Mouse (Mus musculus) heart, adult 11 months (tissue): ENCODE data around the gene Phc1.

Source experiments
- DNase-seq: peaks from one replicate; pipeline ENCODE4 v3.0.0; 2022

Gene Phc1

GRCm38 (mm10) chr6:122340349-122341000 is at the start of gene Phc1:
Gene Phc1 (minus strand): TSS chr6:122340561.
- peak; percentile 91 for DNase-seq

DNA sequence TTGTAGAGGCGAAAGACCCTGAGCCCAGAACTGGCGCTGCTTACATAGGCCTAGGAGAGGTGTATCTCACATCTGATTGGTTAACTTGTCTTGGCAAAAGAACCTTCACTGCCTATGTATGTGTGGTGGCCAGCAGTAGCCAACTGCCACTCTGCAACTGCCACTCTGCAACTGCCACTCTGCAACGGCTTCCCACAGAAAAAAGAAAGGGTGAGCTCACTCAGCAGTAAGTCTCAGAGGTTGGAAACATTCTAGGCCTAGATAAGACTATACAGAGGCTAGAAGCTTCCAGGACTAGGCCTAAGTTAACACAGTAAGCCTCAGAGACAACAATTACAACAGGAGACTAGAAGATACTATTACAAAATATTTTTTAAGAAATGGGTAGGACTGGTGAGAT is 49.6 kb upstream of the Phc1 start:
- DNase-seq: peak; percentile 61

GRCm38 (mm10) chr6:122387177-122388028 is 47.0 kb upstream of the Phc1 start:
- DNase-seq: peak; percentile 35

- peak; percentile 72 for DNase-seq
Measured at GRCm38 (mm10) chr6:122385724-122386123, 45.4 kb upstream of the Phc1 start.

DNA sequence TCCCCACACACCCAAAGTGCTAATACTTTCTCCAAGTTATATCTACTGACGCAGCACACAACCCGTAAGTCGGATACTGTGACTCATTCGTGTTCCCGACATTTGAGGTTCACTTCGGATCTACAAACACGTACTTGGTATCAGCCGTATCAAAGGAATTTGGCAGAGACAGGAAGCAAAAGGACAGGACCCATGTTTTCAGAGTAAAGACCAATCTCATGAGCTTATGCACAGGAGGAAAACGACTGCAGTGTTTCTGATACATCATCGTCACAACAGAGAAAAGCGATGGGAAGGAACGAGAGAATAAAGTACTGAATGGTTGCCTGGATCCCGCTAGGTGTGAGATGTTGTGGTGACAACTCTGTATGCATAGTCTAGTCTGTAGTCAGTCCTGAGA is 44.5 kb upstream of the Phc1 start:
- peak; percentile 45 for DNase-seq

GRCm38 (mm10) chr6:122383211-122383610 is 42.9 kb upstream of the Phc1 start:
- peak; percentile 41 for DNase-seq

- peak; percentile 25 for DNase-seq
Measured at GRCm38 (mm10) chr6:122382046-122382445, 41.7 kb upstream of the Phc1 start.

DNA sequence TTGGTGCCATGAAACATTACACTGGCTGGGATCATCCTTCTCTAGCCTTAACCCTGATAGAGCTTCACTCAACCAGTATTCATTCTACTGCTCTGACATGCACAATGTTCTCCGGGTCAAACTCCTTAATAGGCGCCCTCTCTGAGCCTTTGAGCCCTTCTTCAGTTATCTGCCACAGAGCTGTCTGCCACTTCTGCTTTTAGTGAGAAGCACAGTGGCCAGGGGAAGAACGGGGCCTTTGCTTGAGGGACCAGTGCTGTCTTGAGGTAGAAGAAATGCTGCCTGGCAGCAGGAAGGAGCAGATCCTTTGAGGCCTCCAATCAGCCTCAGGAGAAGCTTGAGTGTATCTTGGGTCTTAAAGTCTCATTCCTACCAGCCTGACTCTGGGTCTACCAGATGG is 27.9 kb upstream of the Phc1 start:
- no peak for DNase-seq

- DNase-seq: peak; percentile 31
Measured at GRCm38 (mm10) chr6:122366976-122367375, 26.6 kb upstream of the Phc1 start.

DNA sequence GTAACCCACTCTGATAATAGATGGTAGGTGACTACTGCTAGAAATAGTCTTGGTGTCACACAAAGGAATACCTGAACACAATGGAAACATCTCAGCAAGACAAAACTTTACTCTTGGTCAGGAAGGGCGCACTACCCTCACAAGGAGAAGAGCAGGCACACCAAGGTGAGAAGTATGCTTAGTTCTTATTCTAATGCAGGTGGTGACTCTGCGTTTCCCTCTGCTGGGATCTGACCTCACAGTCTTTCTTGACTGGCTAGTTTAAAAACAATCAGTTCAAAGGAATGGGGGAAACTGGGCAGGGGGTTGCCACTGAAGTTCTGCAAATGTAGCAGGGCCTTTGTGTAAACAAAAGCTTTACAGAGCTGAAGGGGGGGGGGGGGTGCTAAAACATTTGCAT is 25.9 kb upstream of the Phc1 start:
- no peak for DNase-seq

DNA sequence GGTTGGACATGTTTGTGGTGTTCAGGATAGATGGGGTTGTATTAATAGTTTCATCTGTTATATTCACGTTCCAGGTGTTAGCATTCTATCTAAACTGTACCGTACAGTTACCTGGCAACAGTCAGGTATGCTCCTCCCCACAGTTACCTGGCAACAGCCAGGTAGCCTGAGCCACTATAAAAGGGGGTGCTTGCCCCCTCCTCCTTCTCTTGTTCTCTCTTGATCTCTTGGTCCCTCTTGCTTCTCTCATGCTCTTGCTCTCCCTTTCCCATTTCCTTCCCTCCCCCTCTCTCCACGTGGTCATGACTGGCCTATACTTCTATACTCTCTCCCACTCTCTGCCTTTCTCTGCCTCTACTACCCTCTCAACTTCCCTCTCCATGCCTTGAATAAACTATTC is 25.3 kb upstream of the Phc1 start:
- peak; percentile 49 for DNase-seq

- DNase-seq: no peak
Measured at GRCm38 (mm10) chr6:122357089-122357488, 16.7 kb upstream of the Phc1 start.

GRCm38 (mm10) chr6:122355909-122356308 is 15.5 kb upstream of the Phc1 start:
- DNase-seq: peak; percentile 55

GRCm38 (mm10) chr6:122347326-122347725 is 7.0 kb upstream of the Phc1 start:
- peak; percentile 52 for DNase-seq

DNA sequence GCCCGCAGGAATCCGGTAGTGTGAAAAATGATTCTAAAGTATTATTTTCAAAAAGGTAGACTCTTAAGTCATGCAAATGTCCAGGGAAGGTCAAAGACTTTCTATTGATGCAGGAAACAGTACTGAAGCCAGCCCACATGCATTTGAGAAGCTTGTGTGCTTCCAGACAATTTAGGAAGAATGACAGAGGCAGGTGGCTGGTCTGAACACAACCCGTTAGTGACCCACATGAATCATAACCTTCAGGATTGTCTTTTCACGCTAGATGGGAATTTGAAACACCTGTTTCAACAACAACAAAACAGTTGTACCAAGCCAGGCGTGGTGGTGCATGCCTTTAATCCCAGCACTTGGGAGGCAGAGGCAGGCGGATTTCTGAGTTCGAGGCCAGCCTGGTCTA is 6.0 kb upstream of the Phc1 start:
- peak; percentile 4 for DNase-seq

DNA sequence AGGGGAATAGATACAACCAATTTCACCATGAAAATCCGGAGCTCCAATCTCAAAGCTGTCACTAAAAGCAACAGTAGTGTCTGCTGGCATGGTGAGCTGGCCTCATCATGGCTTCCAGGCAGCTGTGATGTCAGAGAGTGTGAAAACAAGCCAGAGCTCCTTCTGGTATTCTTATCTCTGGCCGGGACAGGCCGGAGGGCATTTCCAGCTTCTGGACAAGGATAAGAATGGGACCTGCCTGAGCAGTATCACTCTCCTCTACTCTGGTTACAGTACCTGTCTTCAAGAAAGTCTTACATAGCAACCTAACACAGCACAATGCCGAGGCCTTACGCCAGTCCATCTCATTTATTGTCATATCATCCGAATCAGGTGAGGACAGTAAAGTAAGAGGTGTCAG is 5.4 kb upstream of the Phc1 start:
- DNase-seq: peak; percentile 79

- peak; percentile 70 for DNase-seq
Measured at GRCm38 (mm10) chr6:122344386-122345116, 4.2 kb upstream of the Phc1 start.

- peak; percentile 74 for DNase-seq
Measured at GRCm38 (mm10) chr6:122343719-122344118, 3.4 kb upstream of the Phc1 start.

DNA sequence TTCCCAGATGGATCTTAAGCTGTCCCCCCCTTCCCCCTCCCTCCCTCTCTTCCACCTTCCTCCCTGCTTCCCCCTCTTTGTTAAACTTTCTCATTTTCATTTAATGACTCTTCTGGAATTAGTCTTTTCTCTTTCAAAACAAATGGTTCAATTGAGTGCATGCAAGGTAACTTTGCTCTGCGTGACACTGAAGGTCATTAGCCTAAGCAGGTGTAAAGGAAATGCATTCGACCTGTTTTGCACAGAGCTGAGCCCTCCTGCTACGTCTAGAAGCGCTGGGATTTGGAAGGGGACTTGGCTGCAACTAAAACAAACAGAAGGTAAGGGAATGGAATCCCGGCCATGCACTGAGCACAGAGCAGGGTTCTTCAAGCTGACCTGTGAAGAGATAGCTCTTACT is 1.8 kb upstream of the Phc1 start:
- peak; percentile 34 for DNase-seq

DNA sequence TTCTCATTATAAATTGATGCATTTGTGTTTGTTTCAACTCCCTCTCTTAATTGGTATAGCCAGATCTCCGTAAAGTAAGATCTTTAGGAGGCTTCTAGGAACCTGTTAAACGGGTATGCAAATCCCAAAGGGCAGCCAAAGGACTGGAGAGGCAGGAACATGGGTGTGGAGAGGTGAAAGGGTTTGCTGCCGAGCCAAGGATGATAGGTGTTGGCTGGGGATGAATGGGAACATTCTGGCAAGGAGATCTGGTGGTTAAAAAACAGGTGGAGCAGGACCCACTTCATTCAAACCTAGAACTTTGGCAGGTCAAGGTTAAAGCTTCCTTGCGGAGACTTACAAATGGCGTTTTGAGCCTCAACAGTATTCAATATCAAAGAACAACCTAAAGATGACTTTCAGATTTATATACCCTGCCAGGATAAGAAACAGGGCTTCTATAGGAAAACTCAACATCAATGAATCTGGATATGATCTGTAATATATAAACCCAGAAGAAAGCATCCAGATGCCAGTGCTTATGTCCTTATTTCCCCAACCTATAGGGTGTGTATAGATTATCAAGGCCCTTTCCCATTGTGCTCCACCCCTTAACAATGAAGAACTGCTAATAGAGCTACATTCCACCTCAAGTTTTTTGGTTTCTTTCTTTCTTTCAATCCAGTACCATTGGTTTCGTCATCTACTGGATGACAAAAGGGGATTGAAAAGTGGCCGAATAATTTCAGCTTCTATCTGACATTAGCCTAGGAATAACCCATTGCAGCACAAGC is 863 bp upstream of the Phc1 start:
- DNase-seq: peak; percentile 84

- peak; percentile 99 for DNase-seq
Measured at GRCm38 (mm10) chr6:122339648-122340341, 566 bp downstream of the Phc1 start.

GRCm38 (mm10) chr6:122339047-122339647 is 1.2 kb downstream of the Phc1 start:
- no peak for DNase-seq
